Mouse (Mus musculus): ENCODE measurements around the gene Castor2. TPM values are rescaled to one million over a fixed set of nuclear protein-coding genes. Genes with fewer than 3 reads are reported as not detected.

Castor2 gene
- total and polyA plus RNA-seq, 3 experiments, result 0.46 to 1.4 TPM; not detected in 1

DNA sequence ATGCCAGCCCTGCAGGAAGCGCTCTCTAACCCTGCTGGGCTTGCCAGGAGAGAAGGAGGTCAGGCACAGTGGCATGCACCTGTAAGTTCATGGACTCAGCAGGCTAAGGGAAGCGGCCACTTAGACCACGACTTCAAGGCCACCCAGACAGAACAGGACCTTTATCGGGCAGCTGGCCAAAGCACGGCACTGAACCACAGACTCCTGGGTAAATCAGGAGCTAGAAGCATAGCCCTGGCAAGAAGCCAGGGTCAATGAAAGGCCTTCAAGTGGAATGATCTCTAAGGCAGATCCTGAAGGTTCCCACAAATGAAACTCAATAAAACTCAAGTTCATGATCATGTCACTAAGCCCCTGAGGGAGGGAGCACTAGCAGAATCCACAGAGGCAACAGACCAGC lies 65.2 kb downstream of the Castor2 start:
- no peak for DNase-seq (ENCODE audit: low read depth, low spot score)
- H3K4me1 ChIP-seq (ENCODE audit: control insufficient read depth in 1 of 2, insufficient read depth in 2 of 2, low read length in 2 of 2), result no peaks in the 10 kb centered on the region
- H3K9ac ChIP-seq (ENCODE audit: control insufficient read depth, low read depth, low read length, poor library complexity, severe bottlenecking), result no peak overlapping the region
- TF ChIP-seq HCFC1 (IDR thresholded peaks at IDR 0.05; ENCODE audit: low read depth, low read length), result no peak
- no peak for TF ChIP-seq SMC3 (IDR thresholded peaks at IDR 0.05; ENCODE audit: low read depth, low read length)
- TF ChIP-seq CHD2 (IDR thresholded peaks at IDR 0.05; ENCODE audit: low read length), result no peak
- no peak for TF ChIP-seq MAX (IDR thresholded peaks at IDR 0.05; ENCODE audit: low read length)
- no peak for TF ChIP-seq ELF1 (IDR thresholded peaks at IDR 0.05; ENCODE audit: low read depth, low read length)
- no peak for TF ChIP-seq POLR2A (IDR thresholded peaks at IDR 0.05; ENCODE audit: control insufficient read depth in 1 of 2, insufficient read depth in 1 of 2, low read depth in 1 of 2, low read length in 2 of 2, poor library complexity in 1 of 2)
- no peak for TF ChIP-seq RCOR1 (IDR thresholded peaks at IDR 0.05; ENCODE audit: low read depth, low read length)
- TF ChIP-seq MYC (IDR thresholded peaks at IDR 0.05; ENCODE audit: low read depth, low read length), result no peak
- TF ChIP-seq GATA1 (IDR thresholded peaks at IDR 0.05; ENCODE audit: low read depth, low read length), result no peak
- TF ChIP-seq POLR2AphosphoS5 (IDR thresholded peaks at IDR 0.05; ENCODE audit: borderline replicate concordance, low read depth, low read length), result no peak
- TF ChIP-seq ZKSCAN1 (IDR thresholded peaks at IDR 0.05; ENCODE audit: low read depth, low read length), result no peak
- TF ChIP-seq MXI1 (IDR thresholded peaks at IDR 0.05; ENCODE audit: low read depth, low read length), result no peak
- TF ChIP-seq UBTF (IDR thresholded peaks at IDR 0.05; ENCODE audit: borderline replicate concordance, insufficient read depth, low read depth, low read length), result no peak
- no peak for TF ChIP-seq ZC3H11A (IDR thresholded peaks at IDR 0.05; ENCODE audit: low read depth, low read length)
- no peak for TF ChIP-seq ZMIZ1 (IDR thresholded peaks at IDR 0.05; ENCODE audit: low read depth, low read length)
- TF ChIP-seq ETS1 (IDR thresholded peaks at IDR 0.05; ENCODE audit: low read depth, low read length), result no peak
- H3K27me3 ChIP-seq (ENCODE audit: control insufficient read depth in 1 of 2, insufficient read depth in 2 of 2, low read length in 2 of 2), result no peaks in the 10 kb centered on the region
- no peaks in the 10 kb centered on the region for H3K9me3 ChIP-seq (replicated peaks; ENCODE audit: insufficient read depth, low read length)
- H3K36me3 ChIP-seq (ENCODE audit: control insufficient read depth in 1 of 2, insufficient read depth in 2 of 2, low read length in 2 of 2), result peaks cover 0 to 9% of the 10 kb centered on the region in 2 experiments; a peak in 2 of 4 replicates
- H3K79me2 ChIP-seq (ENCODE audit: control insufficient read depth, insufficient read depth, low read length, poor library complexity), result no peaks in the 10 kb centered on the region
- H3K27ac ChIP-seq (ENCODE audit: control insufficient read depth, low read depth, low read length), result no peak overlapping the region
- no peak overlapping the region for H3K4me3 ChIP-seq (ENCODE audit: control insufficient read depth in 1 of 2, insufficient read depth in 1 of 2, low read depth in 2 of 2, low read length in 2 of 2)

- Histone ChIP-seq H3K27me3 (ENCODE audit: control insufficient read depth in 1 of 2, insufficient read depth in 2 of 2, low read length in 2 of 2) (no peaks in the 10 kb centered on the region), H3K4me1 (ENCODE audit: control insufficient read depth in 1 of 2, insufficient read depth in 2 of 2, low read length in 2 of 2) (no peaks in the 10 kb centered on the region), H3K9ac (ENCODE audit: control insufficient read depth, low read depth, low read length, poor library complexity, severe bottlenecking) (no peak overlapping the region), H3K79me2 (ENCODE audit: control insufficient read depth, insufficient read depth, low read length, poor library complexity) (no peaks in the 10 kb centered on the region), H3K36me3 (ENCODE audit: control insufficient read depth in 1 of 2, insufficient read depth in 2 of 2, low read length in 2 of 2) (peaks cover 0 to 13% of the 10 kb centered on the region in 2 experiments; a peak in 2 of 4 replicates), H3K27ac (ENCODE audit: control insufficient read depth, low read depth, low read length) (no peak overlapping the region), H3K4me3 (ENCODE audit: control insufficient read depth in 1 of 2, insufficient read depth in 1 of 2, low read depth in 2 of 2, low read length in 2 of 2) (no peak overlapping the region), H3K9me3 (replicated peaks; ENCODE audit: insufficient read depth, low read length) (no peaks in the 10 kb centered on the region)
- DNase-seq (ENCODE audit: low read depth, low spot score), result no peak
- TF ChIP-seq ZKSCAN1 (IDR thresholded peaks at IDR 0.05; ENCODE audit: low read depth, low read length) (no peak), RCOR1 (IDR thresholded peaks at IDR 0.05; ENCODE audit: low read depth, low read length) (no peak), ELF1 (IDR thresholded peaks at IDR 0.05; ENCODE audit: low read depth, low read length) (no peak), USF2 (IDR thresholded peaks at IDR 0.05; ENCODE audit: borderline replicate concordance in 1 of 2, insufficient read depth in 1 of 2, low read depth in 1 of 2, low read length in 2 of 2) (no peak), E2F4 (IDR thresholded peaks at IDR 0.05; ENCODE audit: borderline replicate concordance, low read depth, low read length) (no peak), USF1 (IDR thresholded peaks at IDR 0.05; ENCODE audit: low read depth, low read length) (no peak), BHLHE40 (IDR thresholded peaks at IDR 0.05; ENCODE audit: borderline replicate concordance, low read depth, low read length) (no peak), MYC (IDR thresholded peaks at IDR 0.05; ENCODE audit: low read depth, low read length) (no peak), UBTF (IDR thresholded peaks at IDR 0.05; ENCODE audit: borderline replicate concordance, insufficient read depth, low read depth, low read length) (no peak), CHD2 (IDR thresholded peaks at IDR 0.05; ENCODE audit: low read length) (no peak), KAT2A (conservative IDR thresholded peaks at IDR 0.05; ENCODE audit: low read depth, low read length) (no peak), SMC3 (IDR thresholded peaks at IDR 0.05; ENCODE audit: low read depth, low read length) (no peak), NRF1 (IDR thresholded peaks at IDR 0.05; ENCODE audit: insufficient read depth, low read depth, low read length, poor library complexity, severe bottlenecking) (no peak), POLR2AphosphoS2 (IDR thresholded peaks at IDR 0.05; ENCODE audit: low read length) (no peak), SIN3A (IDR thresholded peaks at IDR 0.05; ENCODE audit: low read length) (no peak), TAL1 (IDR thresholded peaks at IDR 0.05; ENCODE audit: low read length) (no peak), MYB (IDR thresholded peaks at IDR 0.05; ENCODE audit: low read depth, low read length) (no peak), ZNF384 (IDR thresholded peaks at IDR 0.05; ENCODE audit: low read depth, low read length) (no peak), RAD21 (IDR thresholded peaks at IDR 0.05; ENCODE audit: low read depth, low read length) (no peak)
Measured at GRCm38 (mm10) chr5:134166642-134167041, 67.1 kb downstream of the Castor2 start.
